Mouse (Mus musculus) spleen, adult 2 months (tissue): ENCODE measurements around the gene Kcnc1. TPM values are rescaled to one million over a fixed set of nuclear protein-coding genes. Genes with fewer than 3 reads are reported as not detected.

Source experiments
- DNase-seq, 2 experiments: peaks; one replicate each; pipeline versions ENCODE4 v3.0.0 to v3.0.0-alpha.2; 2012 to 2021; ENCODE audit warnings: low spot score in 2 of 2, low read depth in 1 of 2
- H3K27ac ChIP-seq: fragments of 200-500 bp; 2 replicates; pipeline ENCODE4 v1.5.1; 2012; ENCODE audit warnings: low read length, inconsistent platforms; ENCODE audit not compliant: insufficient read depth
- H3K27me3 ChIP-seq: fragments of 200-500 bp; 2 replicates; pipeline ENCODE4 v1.6.1; 2012; ENCODE audit warnings: mild to moderate bottlenecking, moderate library complexity, low read length, inconsistent platforms; ENCODE audit not compliant: control insufficient read depth, insufficient read depth
- H3K36me3 ChIP-seq: fragments of 200-500 bp; 2 replicates; pipeline ENCODE4 v1.6.1; 2012; ENCODE audit warnings: mild to moderate bottlenecking, low read length, inconsistent platforms; ENCODE audit not compliant: control insufficient read depth, insufficient read depth
- H3K4me1 ChIP-seq: fragments of 200-500 bp; 2 replicates; pipeline ENCODE4 v1.6.1; 2011; ENCODE audit warnings: inconsistent platforms; ENCODE audit not compliant: control insufficient read depth, insufficient read depth, insufficient read length
- H3K4me3 ChIP-seq: fragments of 200-500 bp; 2 replicates; pipeline ENCODE4 v1.5.1; 2011; ENCODE audit warnings: mild to moderate bottlenecking, inconsistent platforms; ENCODE audit not compliant: insufficient read depth, insufficient read length; ENCODE audit errors: extremely low read depth
- CTCF ChIP-seq: fragments of 200-500 bp; IDR thresholded peaks from 2 replicates; pipeline ENCODE4 v1.5.1; 2011; ENCODE audit warnings: mild to moderate bottlenecking, inconsistent platforms; ENCODE audit not compliant: insufficient read depth, insufficient read length, insufficient replicate concordance; ENCODE audit errors: extremely low read depth
- POLR2A ChIP-seq: fragments of 200-500 bp; IDR thresholded peaks from 2 replicates; pipeline ENCODE4 v1.6.1; 2011; ENCODE audit warnings: low read depth, low read length, inconsistent platforms
- WGBS: fragments of 180-500 bp; shearing (Covaris S2); methylation state at CpG from one replicate; pipeline ENCODE4 v1.1.7; 2018; 5-methylcytosine and 5-hydroxymethylcytosine counted together
- polyA plus RNA-seq: library from polyadenylated mRNA; depleted of rRNA; stranded (reverse); fragments of >200 nt; gene quantifications from 2 replicates; pipeline ENCODE4 v1.2.3, GENCODE M21; 2012

The Kcnc1 gene
- polyA plus RNA-seq, 1 experiment: 1.2 TPM

- no peaks in the 10 kb centered on the region for H3K27me3 ChIP-seq
- 88% methylated on average over 7 of the region's 7 CpGs for WGBS
- no peak for DNase-seq
- no peak overlapping the region for H3K27ac ChIP-seq
- H3K4me1 ChIP-seq: peaks cover 2% of the 10 kb centered on the region; the same call in 1 of the 2 replicates
- no peak for TF ChIP-seq CTCF
- TF ChIP-seq POLR2A: no peak
- no peaks in the 10 kb centered on the region for H3K36me3 ChIP-seq
- no peak overlapping the region for H3K4me3 ChIP-seq
Measured at GRCm38 (mm10) chr7:46466422-46466981, 70.2 kb downstream of the Kcnc1 start.

DNA sequence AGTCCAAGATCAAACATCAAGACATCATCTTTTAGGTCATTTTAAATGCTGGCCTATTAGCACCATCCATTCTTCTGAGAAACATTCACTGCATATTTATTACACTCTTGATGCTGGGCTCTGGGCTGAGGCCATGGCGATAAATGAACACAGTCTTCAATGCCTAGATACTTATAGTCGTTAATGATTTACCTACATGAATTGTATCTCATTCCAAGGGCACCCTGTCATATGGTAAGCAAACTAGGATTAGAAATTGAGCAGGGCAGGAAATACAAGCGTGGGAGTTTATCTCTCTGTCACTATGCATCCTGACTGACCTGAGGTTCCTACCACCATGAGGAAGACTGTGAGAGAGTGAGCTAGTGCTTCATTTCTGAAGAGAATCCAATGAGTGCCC, 73.2 kb downstream of the Kcnc1 start:
- TF ChIP-seq CTCF: no peak
- TF ChIP-seq POLR2A: no peak
- Histone ChIP-seq H3K4me3 (no peak overlapping the region), H3K27me3 (no peaks in the 10 kb centered on the region), H3K36me3 (no peaks in the 10 kb centered on the region), H3K4me1 (no peaks in the 10 kb centered on the region), H3K27ac (no peak overlapping the region)
- DNase-seq: no peak
- 90% methylated on average over 3 of the region's 3 CpGs for WGBS

- TF ChIP-seq POLR2A: no peak
- TF ChIP-seq CTCF: no peak
- no peak for DNase-seq
- Histone ChIP-seq H3K4me1 (no peaks in the 10 kb centered on the region), H3K36me3 (no peaks in the 10 kb centered on the region), H3K27me3 (no peaks in the 10 kb centered on the region), H3K4me3 (no peak overlapping the region), H3K27ac (no peak overlapping the region)
- 82% methylated on average over 7 of the region's 7 CpGs for WGBS
Measured at GRCm38 (mm10) chr7:46471054-46471737, 74.9 kb downstream of the Kcnc1 start.

DNA sequence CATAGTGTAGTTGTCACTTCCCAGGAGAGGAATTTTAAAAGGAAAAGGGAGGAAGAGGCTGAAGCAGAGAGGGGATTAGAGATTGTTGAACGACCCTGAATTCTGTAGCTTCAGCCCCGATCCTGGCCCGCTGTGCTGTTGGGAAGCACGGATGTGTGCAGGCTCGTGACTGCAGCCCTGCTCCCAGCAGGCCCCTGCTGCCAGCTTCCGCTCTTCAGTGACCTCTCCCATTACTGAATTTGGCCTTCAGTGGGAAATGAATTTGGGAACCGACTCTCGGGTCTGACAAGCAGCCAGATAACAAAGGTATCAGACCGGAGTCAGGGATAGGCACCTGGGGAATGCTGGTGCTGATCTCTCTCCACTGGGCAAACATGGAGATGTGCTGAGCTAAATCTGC, 76.8 kb downstream of the Kcnc1 start:
- Histone ChIP-seq H3K4me1 (no peaks in the 10 kb centered on the region), H3K27ac (no peak overlapping the region), H3K27me3 (no peaks in the 10 kb centered on the region), H3K36me3 (no peaks in the 10 kb centered on the region), H3K4me3 (no peak overlapping the region)
- TF ChIP-seq CTCF: no peak
- TF ChIP-seq POLR2A: no peak
- no peak for DNase-seq
- WGBS: 82% methylated on average over 9 of the region's 9 CpGs

GRCm38 (mm10) chr7:46475464-46475863, 79.2 kb downstream of the Kcnc1 start:
- Histone ChIP-seq H3K4me3 (no peak overlapping the region), H3K4me1 (no peaks in the 10 kb centered on the region), H3K27me3 (no peaks in the 10 kb centered on the region), H3K27ac (no peak overlapping the region), H3K36me3 (no peaks in the 10 kb centered on the region)
- 90% methylated on average over 5 of the region's 5 CpGs for WGBS
- no peak for TF ChIP-seq CTCF
- no peak for TF ChIP-seq POLR2A
- DNase-seq: no peak

- Histone ChIP-seq H3K27ac (no peak overlapping the region), H3K4me1 (no peaks in the 10 kb centered on the region), H3K4me3 (no peak overlapping the region), H3K36me3 (no peaks in the 10 kb centered on the region), H3K27me3 (no peaks in the 10 kb centered on the region)
- DNase-seq: no peak
- TF ChIP-seq POLR2A (no peak), CTCF (no peak)
- WGBS: 97% methylated on average over 3 of the region's 3 CpGs
Measured at GRCm38 (mm10) chr7:46477456-46477855, 81.2 kb downstream of the Kcnc1 start.

- no peaks in the 10 kb centered on the region for H3K36me3 ChIP-seq
- no peak for TF ChIP-seq POLR2A
- H3K27me3 ChIP-seq: no peaks in the 10 kb centered on the region
- WGBS: 86% methylated on average over 6 of the region's 6 CpGs
- no peak overlapping the region for H3K27ac ChIP-seq
- no peaks in the 10 kb centered on the region for H3K4me1 ChIP-seq
- no peak overlapping the region for H3K4me3 ChIP-seq
- no peak for DNase-seq
Measured at GRCm38 (mm10) chr7:46479793-46480192, 83.5 kb downstream of the Kcnc1 start.
